Mouse (Mus musculus) R1 (cell line): ENCODE results near the gene Bcl2l14.

ENCODE experiments used
- DNase-seq: peaks from one replicate; pipeline ENCODE4 v3.0.0-alpha.2; 2018; ENCODE audit warnings: low read depth, low spot score

The Bcl2l14 gene

GRCm38 (mm10) chr6:134443198-134443904, 47.2 kb downstream of the Bcl2l14 start:
- peak; percentile 34 for DNase-seq

DNA sequence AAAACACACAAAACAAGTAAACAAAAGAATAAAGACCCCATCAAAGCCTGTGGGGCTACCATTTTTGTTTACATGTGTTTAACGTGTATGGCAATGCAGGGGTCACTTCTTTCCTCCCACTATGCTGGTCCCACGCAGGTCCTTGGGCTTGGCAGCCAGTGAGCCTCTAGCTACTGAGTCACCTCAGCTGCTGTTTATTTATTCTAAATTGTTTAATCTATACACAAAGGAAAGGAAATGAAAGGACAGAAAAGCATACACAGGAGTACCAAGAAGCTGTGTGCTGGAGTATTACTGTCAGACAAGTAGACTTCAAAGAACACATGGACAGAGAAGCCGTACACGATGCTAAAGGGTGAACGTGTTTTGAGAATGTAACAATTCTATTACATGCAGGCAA, 47.8 kb downstream of the Bcl2l14 start:
- DNase-seq = no peak

DNA sequence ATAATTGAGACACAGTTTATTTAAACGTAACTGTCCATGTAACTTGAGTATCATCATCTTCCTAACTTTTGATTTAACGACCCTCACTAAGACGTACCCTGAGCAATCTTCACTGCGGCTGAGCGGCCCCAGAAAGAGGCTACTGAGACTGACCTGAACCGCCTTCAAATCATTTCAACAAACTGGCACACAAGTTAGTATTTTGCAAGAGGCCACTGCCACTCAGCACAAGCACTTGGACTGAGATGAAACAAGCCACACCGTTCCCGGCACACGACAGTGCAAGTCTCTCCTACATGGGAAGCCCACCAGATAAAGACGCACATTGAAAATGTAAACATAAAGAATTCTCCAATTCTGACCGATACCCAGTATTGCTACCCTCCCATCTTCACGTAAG, 52.3 kb downstream of the Bcl2l14 start:
- no peak for DNase-seq

DNA sequence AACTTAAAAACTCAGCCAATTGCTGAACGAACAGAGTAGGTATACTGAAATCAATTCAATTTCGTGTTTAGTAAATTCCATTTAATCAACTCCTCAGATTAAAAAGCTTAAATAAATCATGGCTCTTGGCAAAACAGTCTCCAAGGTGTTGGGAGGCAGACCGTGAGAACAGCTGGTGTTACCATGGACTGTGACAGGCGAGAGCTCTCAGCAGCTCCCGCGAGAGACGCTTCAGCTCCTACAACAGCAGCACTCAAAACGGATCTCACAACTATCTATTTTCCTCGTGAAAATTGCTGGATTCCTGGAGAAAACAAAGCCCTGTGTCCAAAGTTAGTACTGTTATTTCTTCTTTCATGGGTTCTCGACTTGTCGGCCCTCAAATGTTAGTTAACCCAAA, 53.8 kb downstream of the Bcl2l14 start:
- DNase-seq = no peak

- peak; percentile 54 for DNase-seq
Observed at GRCm38 (mm10) chr6:134450661-134451119, 54.6 kb downstream of the Bcl2l14 start.

DNA sequence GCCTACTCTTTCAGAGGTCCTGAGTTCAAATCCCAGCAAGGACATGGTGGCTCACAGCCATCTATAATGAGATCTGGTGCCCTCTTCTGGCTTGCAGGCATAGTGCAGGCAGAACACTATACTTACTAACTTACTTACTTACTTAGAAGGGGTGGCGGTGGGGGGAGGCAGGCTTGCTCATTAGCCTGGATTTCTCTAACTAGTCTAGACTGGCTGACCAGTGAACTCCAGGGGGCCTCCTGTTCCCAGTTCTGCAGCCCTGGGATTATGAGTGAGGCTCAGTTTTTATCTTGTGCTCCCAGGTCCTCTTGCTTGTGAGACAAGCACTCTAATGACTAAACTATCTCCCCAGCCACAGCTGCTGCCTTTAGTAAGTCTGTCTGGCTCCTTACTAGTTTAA, 58.0 kb downstream of the Bcl2l14 start:
- DNase-seq = peak; percentile 60

GRCm38 (mm10) chr6:134458376-134458775, 62.3 kb downstream of the Bcl2l14 start:
- DNase-seq = no peak

DNA sequence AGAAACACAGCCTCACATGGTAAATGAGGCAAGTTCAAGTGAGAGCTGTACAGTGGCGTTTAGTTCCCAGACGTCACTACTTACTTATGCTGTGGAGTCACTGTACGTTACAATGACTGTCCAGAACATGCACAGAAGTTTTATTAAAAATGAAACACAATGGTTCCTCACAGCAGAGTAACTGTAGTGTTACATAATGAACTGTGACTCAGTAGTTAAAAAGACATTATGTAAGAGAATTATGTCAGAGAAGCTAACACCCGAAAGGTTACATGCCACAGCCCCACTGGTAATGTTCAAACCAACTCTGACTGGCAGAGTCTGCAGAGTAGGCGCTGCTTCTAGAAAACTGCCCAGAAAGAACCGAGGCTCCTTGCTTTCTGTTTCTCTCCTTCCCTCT, 65.1 kb downstream of the Bcl2l14 start:
- DNase-seq = no peak

DNA sequence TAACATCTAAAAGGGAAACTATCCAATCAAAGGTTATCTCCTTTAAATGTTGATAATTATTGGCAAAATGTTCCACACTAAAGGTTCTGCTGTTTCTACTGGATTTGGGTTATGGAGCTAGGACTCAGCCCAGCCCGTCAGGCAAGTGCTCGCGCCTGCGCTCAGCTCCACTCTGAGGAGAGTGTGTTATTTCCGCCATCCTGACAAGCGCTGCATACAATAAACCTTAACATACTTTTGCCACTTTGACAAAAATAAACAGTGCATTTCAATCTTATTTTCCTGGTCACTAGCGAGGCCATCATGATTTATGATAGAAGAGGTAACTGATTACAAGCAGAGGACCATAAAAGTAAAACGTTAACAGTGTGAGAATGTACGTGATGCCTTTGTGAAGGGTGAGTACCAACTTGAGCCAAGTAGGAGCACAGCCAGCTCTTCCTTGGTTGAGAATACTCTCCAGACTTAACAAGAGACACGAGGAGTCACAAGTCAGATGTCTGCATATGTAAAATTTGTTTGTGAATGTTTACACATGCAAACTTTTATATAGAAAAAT, 70.6 kb downstream of the Bcl2l14 start:
- DNase-seq = no peak

GRCm38 (mm10) chr6:134469297-134469696, 73.2 kb downstream of the Bcl2l14 start:
- DNase-seq = no peak

DNA sequence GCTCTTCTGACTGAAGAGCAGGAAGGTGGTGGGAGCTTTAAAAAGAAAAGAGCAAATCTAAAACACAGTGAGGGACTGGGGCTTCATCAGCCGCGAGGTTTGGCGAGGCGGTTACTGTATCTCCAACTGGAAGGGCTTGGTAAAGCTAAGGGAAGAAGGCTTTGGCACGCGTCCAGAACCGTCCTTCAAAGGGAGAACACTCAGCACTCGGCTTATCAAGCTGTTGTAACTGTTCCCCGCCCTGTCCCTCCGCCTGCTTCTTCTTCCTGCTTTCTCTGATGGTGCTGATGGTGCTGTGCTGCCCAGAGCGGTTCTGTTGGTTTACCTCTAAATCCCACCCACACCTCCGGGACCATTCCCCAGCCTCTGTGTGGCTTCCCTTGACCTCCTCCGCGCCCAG, 74.7 kb downstream of the Bcl2l14 start:
- peak; percentile 59 for DNase-seq

DNA sequence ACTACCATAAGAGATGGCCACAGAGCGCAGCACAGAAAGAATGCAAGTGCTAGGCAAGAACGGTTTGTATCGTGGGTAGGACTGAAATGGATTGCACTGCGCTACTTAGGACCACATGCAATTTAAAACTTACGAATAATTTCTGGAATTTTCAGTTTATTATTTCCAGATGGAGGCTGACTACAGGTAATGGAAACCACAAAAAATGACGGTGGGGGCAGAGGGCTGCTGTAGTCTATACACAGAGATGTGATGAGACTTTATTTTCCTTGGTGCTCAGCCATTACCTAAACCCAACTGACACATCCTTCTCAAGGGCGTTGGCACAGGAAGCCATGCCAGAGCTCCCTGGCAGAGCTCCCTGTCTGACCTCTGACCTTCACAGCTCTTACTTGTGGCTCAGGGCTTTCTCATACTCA, 77.0 kb downstream of the Bcl2l14 start:
- DNase-seq = no peak

- no peak for DNase-seq
Observed at GRCm38 (mm10) chr6:134479481-134479880, 83.4 kb downstream of the Bcl2l14 start.

DNA sequence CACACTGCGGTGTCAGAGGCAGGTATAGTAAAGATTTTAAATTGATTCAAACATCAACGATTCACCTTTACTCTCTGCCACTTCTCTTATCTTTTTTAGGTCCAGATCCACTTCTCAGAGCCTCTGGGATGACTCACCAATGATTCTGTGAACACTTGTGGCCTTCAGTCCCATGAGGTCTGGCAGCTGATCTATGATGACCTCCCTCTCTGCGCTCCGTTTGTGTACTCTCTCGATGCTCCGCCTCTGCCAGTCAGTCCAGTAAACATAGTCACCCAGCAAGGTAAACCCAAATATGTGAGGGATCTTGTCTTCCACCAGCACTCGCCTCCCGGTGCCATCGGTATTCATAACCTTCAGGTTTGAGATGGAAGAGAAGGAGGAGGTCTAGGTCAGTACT, 90.2 kb downstream of the Bcl2l14 start:
- no peak for DNase-seq
